Mouse (Mus musculus) MN1 (cell line): ENCODE data around the gene Ltc4s.

Experiments
- DNase-seq: peaks from one replicate; pipeline ENCODE4 v3.0.0-alpha.2; 2016; ENCODE audit warnings: low spot score

The Ltc4s gene

DNA sequence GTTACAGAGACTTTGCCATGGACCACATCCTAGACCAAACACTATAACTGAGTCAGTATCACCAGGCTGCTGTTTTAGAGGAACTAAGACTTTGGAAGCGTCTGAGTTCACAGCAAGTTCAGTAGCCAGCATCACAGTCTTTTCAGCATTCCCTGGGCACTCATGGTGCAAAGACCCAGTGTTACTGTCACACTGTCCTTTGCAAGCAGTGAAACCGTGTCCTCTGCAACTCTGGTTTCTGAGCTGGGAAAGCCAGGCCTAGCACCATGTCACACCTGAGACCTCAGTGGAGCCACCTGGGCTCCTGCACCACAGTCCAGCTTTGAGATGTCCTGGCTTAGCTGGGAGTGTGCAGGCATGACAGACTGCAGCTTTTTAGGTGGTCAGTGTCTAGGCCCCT lies 39.5 kb downstream of the Ltc4s start:
- DNase-seq = no peak

DNA sequence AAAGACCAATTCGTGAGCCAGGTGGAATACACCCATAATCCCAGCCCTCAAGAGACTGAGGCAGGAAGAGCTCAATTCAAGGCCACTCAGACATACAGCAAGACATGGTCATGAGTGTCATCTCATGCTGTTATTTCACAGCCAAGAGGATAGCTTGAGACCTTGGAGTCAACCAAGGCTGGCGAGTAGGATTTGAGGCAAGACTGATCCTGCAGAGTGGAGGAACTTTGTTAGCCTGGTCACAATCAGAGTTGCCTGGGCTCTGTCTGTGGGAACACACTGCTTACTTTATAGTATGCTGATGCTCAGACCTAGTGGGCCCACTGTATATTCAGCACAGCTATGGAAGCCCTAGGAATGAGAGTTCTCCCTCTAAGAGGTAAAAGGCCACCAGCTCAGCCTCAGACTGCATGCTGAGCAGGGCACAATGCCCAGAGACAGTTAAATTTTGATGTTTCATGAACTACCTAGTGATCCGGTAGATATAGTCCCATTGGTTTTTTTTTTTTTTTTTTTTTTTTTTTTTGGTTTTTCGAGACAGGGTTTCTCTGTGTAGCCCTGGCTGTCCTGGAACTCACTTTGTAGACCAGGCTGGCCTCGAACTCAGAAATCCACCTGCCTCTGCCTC lies 40.1 kb downstream of the Ltc4s start:
- DNase-seq = no peak

DNA sequence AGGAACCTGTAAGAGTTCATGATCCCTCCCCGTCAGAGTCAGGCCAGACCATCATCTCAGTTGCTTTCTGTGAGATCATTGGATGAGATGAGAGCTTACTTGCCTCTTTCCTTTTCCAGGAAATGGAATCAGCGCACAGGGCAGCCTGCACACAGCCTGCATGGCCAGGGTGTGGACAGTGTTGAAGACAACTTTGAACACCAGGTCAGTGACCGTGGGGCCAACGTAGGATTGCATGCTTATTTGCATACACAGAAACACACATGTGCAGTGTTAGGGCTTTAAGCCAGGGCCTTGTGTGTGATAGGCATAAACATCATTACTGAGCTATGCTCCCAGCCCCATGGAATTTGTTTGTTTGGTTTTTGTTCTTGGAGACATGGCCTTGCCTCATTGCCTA lies 40.9 kb downstream of the Ltc4s start:
- no peak for DNase-seq

DNA sequence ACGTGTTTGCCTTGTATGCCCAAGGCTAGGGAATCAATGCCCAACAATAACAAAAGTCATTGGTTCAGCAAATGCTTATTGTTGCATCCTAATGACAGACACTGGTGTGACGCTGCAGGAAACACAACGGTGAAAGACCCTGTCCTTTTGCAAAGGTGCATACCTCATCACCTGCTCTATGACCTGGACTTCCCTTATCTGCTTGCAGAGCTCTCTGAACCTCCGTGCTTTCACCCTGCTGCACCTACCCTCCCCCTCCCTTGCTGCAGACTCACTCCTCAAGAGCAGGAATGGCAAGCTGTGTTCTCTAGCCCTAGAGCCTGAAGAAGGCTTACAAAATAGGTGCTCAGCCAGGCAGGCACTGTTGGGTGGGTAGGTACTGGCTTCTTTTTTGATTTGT lies 43.6 kb downstream of the Ltc4s start:
- DNase-seq = no peak

DNA sequence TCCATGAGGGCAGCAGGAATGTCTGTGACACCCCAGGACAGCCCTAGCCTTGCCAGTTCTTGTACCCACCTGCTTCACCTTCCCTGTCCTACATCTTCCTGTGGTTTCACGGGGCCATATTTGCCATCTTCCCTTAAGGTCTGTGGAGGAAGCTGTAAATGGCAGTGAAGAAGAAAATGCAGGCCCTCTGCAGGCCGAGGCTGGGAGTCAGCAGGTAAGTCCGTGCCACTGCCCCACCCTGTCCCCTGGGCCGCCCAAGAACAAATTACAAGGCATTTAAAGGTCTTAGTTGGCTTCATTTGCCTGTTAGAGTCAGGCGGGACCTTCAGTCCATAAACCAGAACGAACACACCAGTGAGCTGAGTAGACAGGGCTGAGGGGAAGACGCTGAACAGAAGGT lies 44.3 kb downstream of the Ltc4s start:
- DNase-seq = no peak

DNA sequence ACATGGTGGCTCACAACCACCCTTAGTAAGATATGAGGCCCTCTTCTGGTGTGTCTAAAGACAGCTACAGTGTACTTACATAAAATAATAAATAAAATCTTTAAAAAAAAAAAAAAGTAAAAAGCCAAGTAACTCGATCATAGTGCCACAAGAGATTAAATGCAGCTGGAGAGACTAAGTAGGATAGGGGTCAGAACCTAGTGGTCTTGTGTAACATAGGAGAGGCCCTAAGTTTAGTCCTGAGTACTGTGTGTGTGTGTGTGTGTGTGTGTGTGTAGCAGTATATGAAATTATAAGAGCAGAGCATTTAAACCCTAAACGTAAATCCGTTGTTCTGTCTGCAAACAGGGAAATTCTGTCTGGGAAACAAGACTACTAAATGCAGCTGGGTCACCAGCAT lies 46.1 kb downstream of the Ltc4s start:
- no peak for DNase-seq

DNA sequence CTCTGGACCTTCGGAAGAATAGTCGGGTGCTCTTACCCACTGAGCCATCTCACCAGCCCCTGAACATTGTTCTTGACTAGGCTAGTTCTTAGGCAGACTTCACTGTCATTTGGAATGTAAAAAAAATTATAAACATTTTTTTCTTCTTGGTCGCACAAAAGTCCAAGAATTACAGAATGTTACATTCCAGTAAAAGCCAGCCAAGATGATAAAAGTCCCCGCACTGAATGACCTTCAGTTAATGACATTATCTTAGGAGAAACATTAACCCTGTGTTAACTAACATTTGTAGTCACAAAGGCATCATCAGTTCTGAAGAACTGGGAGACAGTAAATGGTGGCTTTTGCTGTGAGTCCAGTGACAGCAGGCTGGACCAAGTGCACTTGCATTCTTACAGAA lies 48.1 kb downstream of the Ltc4s start:
- DNase-seq = no peak

DNA sequence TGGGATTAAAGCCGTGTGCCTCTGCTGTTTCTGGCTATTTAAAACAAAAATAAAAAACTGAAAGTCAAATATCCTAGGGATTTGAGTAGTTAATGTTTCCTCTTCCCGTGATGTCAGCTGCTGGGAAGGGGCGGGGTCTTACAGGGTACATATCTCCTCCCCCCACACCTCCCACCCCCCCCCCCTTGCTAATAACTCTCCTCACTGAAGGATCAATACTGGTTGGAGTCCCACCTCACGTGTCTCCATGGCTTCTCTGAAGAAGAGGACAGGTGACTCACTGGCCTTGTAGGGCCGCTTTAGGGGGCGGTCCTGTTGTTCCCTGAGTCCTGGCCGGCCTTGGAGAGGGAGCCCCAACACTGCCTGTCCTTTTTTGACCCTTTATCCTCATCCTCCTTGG lies 49.7 kb downstream of the Ltc4s start:
- no peak for DNase-seq
